Mouse (Mus musculus) hindbrain, embryonic 13.5 days (tissue): Measurements from ENCODE around the gene Ephb1. TPM values are rescaled to one million over a fixed set of nuclear protein-coding genes. Genes with fewer than 3 reads are reported as not detected.

Source experiments
- ATAC-seq: fragments of 200-750 bp; cut with Nextera tagmentation; 2 replicates; pipeline ENCODE4 v1.8.0; 2017; ENCODE audit warnings: moderate TSS enrichment; ENCODE audit not compliant: low FRiP score
- H3K27ac ChIP-seq: fragments of 300-500 bp; sonication (generic); 2 replicates; pipeline ENCODE4 v1.5.1; 2015; ENCODE audit warnings: inconsistent platforms, mild to moderate bottlenecking, moderate library complexity
- H3K27me3 ChIP-seq: fragments of 300-500 bp; sonication (generic); 2 replicates; pipeline ENCODE4 v1.6.1; 2015; ENCODE audit warnings: mild to moderate bottlenecking, inconsistent platforms
- H3K36me3 ChIP-seq: fragments of 300-500 bp; sonication (generic); 2 replicates; pipeline ENCODE4 v1.6.1; 2015; ENCODE audit warnings: mild to moderate bottlenecking, inconsistent platforms
- H3K4me1 ChIP-seq: fragments of 300-500 bp; sonication (generic); replicated peaks from 2 replicates; pipeline ENCODE4 v1.6.1; 2015; ENCODE audit warnings: inconsistent platforms
- H3K4me2 ChIP-seq: fragments of 300-500 bp; sonication (generic); 2 replicates; pipeline ENCODE4 v1.6.1; 2015; ENCODE audit warnings: inconsistent platforms, mild to moderate bottlenecking, moderate library complexity
- H3K4me3 ChIP-seq: fragments of 300-500 bp; sonication (generic); 2 replicates; pipeline ENCODE4 v1.5.1; 2015; ENCODE audit warnings: mild to moderate bottlenecking, inconsistent platforms
- H3K9ac ChIP-seq: fragments of 300-500 bp; sonication (generic); 2 replicates; pipeline ENCODE4 v1.6.1; 2015; ENCODE audit warnings: mild to moderate bottlenecking, inconsistent platforms
- H3K9me3 ChIP-seq: fragments of 300-500 bp; sonication (generic); 2 replicates; pipeline ENCODE4 v1.6.1; 2016; ENCODE audit warnings: inconsistent platforms
- WGBS: fragments of 180-500 bp; shearing (Covaris S2); methylation state at CpG from one replicate; pipeline ENCODE4 v1.1.7; 2015; 5-methylcytosine and 5-hydroxymethylcytosine counted together
- polyA plus RNA-seq: library from polyadenylated mRNA; unstranded; fragments of >200 nt; fragmentation: Nextera tagmentation; extraction: Ambion mirVana; gene quantifications from 2 replicates; pipeline ENCODE4 v1.2.1, GENCODE M21; 2015

The Ephb1 gene
- polyA plus RNA-seq, 1 experiment from 2014 or later, result 45.4 TPM

DNA sequence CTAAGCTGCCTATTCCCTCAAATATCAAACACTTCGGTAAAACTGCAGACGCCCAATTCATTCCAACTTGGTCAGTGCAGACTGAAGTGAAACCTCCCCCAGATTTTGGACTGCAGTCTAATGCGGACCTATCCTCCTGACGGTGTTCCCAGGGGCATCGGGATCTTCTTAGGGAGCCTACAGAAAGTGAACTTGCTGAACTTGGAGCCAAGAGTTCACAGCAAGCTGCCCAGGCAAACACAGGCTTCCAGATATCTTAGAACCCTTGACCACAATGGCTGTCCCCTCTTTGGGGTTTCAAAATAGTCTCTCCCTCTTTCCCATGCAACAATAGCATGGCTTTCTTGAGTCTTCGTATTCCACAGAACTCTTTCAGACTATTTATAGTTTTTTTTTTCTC is 3.8 kb downstream of the Ephb1 start:
- H3K27ac ChIP-seq, result no peak overlapping the region
- ATAC-seq, result no peak
- H3K9me3 ChIP-seq, result no peaks in the 10 kb centered on the region
- peaks cover 57% of the 10 kb centered on the region for H3K27me3 ChIP-seq
- H3K36me3 ChIP-seq, result no peaks in the 10 kb centered on the region
- H3K4me3 ChIP-seq, result peak overlapping the region; percentile 88; the same call in 1 of the 2 replicates
- peaks cover 67% of the 10 kb centered on the region for H3K4me1 ChIP-seq
- 82% methylated on average over 6 of the region's 6 CpGs for WGBS
- peak overlapping the region; percentile 93 for H3K4me2 ChIP-seq
- no peak overlapping the region for H3K9ac ChIP-seq

DNA sequence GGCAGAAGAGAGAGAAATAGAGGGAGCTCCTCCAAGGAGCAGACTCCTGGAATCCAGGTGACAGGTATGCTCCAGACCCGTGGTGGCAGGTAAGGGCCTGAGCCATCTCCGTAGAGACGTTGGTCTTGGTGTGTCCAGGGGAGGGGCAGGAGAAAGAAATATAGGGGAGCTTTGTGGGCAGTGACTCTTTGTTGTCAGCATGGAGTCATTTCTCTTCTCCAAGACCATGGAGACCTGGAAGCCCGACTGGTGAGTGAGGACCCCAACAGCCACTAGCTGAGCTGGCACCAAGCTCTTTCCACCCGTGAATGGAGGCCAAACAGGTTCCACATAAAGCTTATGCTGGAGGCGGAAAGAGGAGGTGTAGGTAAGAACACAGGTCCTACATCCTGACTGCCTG is 4.4 kb downstream of the Ephb1 start:
- H3K4me1 ChIP-seq, result peaks cover 72% of the 10 kb centered on the region
- no peaks in the 10 kb centered on the region for H3K9me3 ChIP-seq
- no peak overlapping the region for H3K27ac ChIP-seq
- WGBS, result 87% methylated on average over 6 of the region's 6 CpGs
- H3K27me3 ChIP-seq, result peaks cover 55% of the 10 kb centered on the region
- H3K4me3 ChIP-seq, result no peak overlapping the region
- 0 out of 2 replicates have a peak overlapping the region, but pooled peaks have one; percentile 3 for H3K4me2 ChIP-seq
- H3K9ac ChIP-seq, result no peak overlapping the region
- ATAC-seq, result no peak
- H3K36me3 ChIP-seq, result no peaks in the 10 kb centered on the region

DNA sequence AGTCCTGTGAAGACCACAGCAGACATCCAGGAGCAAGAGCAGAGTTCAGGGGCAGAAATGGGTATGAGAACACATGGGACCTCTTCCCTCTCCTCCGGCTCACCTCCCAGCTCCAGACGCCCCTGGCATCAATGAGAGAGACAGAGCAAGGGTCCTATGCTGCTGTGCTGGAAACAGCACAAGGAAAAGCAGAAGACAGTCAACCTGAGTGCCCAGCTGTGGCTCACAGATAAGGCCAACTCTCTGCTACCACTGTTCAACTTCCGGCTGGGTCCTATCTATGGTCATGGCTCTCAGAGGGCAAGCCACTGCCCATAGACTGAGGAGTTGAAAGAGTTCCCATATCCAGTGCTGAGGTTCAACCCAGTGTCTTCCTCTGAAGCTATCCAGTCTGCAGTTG is 7.7 kb downstream of the Ephb1 start:
- peaks cover 81% of the 10 kb centered on the region for H3K4me1 ChIP-seq
- H3K27me3 ChIP-seq, result peaks cover 51% of the 10 kb centered on the region
- no peaks in the 10 kb centered on the region for H3K9me3 ChIP-seq
- H3K4me3 ChIP-seq, result no peak overlapping the region
- ATAC-seq, result no peak
- 86% methylated on average over 3 of the region's 3 CpGs for WGBS
- no peak overlapping the region for H3K9ac ChIP-seq
- no peak overlapping the region for H3K27ac ChIP-seq
- 0 out of 2 replicates have a peak, but pooled peaks cover 2% of the 10 kb centered on the region for H3K36me3 ChIP-seq
- no peak overlapping the region for H3K4me2 ChIP-seq

DNA sequence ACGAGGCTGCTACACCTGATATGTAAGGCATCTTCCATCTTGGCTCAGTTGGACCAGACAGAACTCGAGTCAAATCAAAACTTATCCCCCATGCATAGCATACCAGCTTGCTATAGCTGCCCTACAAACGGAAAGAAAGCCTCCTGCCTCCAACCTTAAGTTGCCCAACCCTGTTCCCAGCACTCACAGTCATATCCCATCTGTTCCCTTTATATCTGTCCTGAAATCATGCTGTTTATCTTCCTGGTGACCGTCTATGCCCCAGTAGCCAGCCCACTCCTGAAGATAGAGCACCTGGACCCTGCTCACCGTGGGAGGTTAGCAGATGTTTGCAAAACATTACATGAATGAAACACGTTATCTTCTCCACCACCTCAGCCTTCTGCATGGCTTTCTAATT is 9.0 kb downstream of the Ephb1 start:
- H3K9ac ChIP-seq, result no peak overlapping the region
- 64% methylated on average over 6 of the region's 6 CpGs for WGBS

DNA sequence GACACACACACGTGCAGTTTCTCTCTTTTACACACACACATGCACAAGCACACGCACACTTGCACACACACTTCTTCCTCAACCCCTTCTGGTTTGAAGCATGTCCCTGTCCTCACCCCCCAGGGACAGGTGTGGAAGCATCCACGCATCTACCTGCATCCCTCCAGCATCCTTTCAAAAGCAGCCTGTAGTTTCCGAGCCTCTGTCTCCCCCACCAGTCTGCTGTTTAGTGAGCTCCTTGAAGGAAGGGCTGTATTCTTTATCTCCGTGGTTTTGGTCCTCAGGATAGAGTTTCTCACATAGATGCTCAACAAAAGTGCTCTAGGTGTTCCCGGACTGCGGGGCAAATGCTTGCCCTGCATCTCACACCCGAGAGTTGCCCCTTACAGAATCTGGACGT is 9.4 kb downstream of the Ephb1 start:
- 0 out of 2 replicates have a peak, but pooled peaks cover 6% of the 10 kb centered on the region for H3K36me3 ChIP-seq
- no peak for ATAC-seq
- 81% methylated on average over 9 of the region's 9 CpGs for WGBS
- H3K27me3 ChIP-seq, result peaks cover 37% of the 10 kb centered on the region
- no peaks in the 10 kb centered on the region for H3K9me3 ChIP-seq
- H3K4me1 ChIP-seq, result peaks cover 73% of the 10 kb centered on the region
- no peak overlapping the region for H3K4me2 ChIP-seq
- no peak overlapping the region for H3K27ac ChIP-seq
- H3K9ac ChIP-seq, result no peak overlapping the region
- H3K4me3 ChIP-seq, result no peak overlapping the region

More for the DNA sequence above, 9.0 kb downstream of the Ephb1 start:
- Histone ChIP-seq H3K9me3 (no peaks in the 10 kb centered on the region), H3K4me2 (no peak overlapping the region), H3K4me3 (no peak overlapping the region), H3K27ac (no peak overlapping the region), H3K27me3 (peaks cover 41% of the 10 kb centered on the region), H3K36me3 (0 out of 2 replicates have a peak, but pooled peaks cover 6% of the 10 kb centered on the region), H3K4me1 (peaks cover 77% of the 10 kb centered on the region)
- no peak for ATAC-seq

DNA sequence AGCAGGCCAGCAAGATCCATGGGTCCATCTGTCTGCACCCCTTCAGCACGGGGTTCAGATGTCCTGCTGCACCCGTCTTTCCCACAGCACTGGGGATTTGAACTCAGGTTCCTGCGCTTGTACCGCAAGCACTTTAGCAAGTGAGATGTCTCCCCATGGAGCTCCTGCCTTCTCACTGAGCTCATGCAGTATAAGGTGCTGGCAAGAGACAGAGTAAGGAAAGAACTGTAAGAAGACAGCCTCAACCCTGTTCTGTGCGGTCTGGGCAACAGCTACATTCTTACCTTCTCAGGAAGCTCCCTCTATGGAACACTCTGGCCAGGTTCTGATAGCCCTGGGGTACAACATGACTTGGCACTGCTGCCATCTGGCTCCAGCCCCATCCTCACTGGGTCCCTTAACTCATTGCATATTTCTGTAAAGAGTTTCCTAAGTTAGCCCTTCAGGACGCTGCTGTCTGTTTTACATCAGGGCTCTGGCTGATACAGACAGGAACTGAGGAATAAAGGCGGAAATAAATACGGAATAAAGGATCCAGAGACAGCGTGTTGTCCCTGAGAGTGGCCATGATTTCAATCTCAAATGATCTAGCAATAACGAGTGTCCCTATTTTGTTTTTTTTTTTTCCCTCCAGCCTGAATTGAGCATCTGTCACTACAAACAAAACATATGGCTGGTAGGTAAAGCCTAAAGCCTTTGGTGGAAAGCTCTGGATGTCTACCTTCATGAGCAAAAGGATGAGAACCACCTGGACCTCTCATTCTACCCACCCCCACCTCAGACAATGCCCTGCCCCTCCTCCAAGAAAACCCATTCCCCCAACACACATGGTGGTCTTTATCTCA is 10.2 kb downstream of the Ephb1 start:
- H3K9me3 ChIP-seq, result no peaks in the 10 kb centered on the region
- no peak overlapping the region for H3K9ac ChIP-seq
- H3K36me3 ChIP-seq, result 0 out of 2 replicates have a peak, but pooled peaks cover 6% of the 10 kb centered on the region
- no peak overlapping the region for H3K4me3 ChIP-seq
- ATAC-seq, result no peak
- 84% methylated on average over 10 of the region's 10 CpGs for WGBS
- no peak overlapping the region for H3K27ac ChIP-seq
- H3K27me3 ChIP-seq, result peaks cover 32% of the 10 kb centered on the region; the same call in 1 of the 2 replicates
- no peak overlapping the region for H3K4me2 ChIP-seq
- peaks cover 68% of the 10 kb centered on the region for H3K4me1 ChIP-seq

DNA sequence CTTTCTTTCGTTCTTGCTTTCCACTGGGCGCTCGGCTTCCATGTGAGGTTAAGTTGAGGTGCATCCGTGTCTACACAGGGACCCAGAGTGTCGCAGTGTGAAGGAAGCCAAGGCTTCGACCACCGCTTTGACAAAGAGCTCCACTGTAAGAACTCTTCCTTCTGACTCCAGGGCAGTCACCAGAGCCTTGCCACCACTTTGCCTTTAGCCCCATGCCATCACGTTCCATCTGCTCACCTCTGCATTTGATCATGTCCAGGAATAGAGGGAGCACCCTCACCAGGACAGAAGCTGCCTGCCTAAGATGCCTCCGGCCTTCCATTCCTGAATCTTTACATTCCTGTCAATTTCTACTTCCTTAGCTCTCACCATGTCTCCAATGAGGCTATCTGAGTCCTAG is 11.4 kb downstream of the Ephb1 start:
- Histone ChIP-seq H3K27me3 (peaks cover 22% of the 10 kb centered on the region; the same call in 1 of the 2 replicates), H3K27ac (no peak overlapping the region), H3K9ac (no peak overlapping the region), H3K4me1 (peaks cover 55% of the 10 kb centered on the region), H3K9me3 (no peaks in the 10 kb centered on the region), H3K4me3 (no peak overlapping the region), H3K4me2 (no peak overlapping the region), H3K36me3 (peaks cover 6% of the 10 kb centered on the region; the same call in 1 of the 2 replicates)
- 91% methylated on average over 9 of the region's 9 CpGs for WGBS
- ATAC-seq, result no peak

DNA sequence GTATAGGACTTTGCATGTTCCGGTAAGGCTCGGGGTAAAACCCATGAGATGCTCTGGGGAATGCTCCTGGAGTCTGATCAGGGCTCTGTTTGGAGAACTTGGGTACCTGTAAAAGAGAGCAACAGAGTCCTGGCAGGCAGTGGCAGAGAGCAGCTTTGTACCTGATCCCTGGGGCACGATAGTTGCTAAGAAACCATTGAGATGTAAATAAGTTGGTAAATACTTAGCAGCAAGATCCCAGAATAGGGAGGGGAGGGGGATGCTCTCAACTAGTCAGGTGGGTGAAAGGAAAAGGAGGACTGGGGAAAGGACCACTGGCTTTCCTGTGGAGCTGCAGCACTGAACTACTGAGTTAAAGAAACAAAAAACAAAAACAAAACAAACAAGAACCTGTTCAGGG is 12.5 kb downstream of the Ephb1 start:
- H3K4me2 ChIP-seq, result no peak overlapping the region
- H3K36me3 ChIP-seq, result peaks cover 6% of the 10 kb centered on the region; the same call in 1 of the 2 replicates
- no peak overlapping the region for H3K9ac ChIP-seq
- H3K4me3 ChIP-seq, result no peak overlapping the region
- H3K27me3 ChIP-seq, result 0 out of 2 replicates have a peak, but pooled peaks cover 17% of the 10 kb centered on the region
- no peaks in the 10 kb centered on the region for H3K9me3 ChIP-seq
- peaks cover 50% of the 10 kb centered on the region for H3K4me1 ChIP-seq
- WGBS, result 40% methylated on average over 3 of the region's 3 CpGs
- no peak overlapping the region for H3K27ac ChIP-seq
- ATAC-seq, result no peak

DNA sequence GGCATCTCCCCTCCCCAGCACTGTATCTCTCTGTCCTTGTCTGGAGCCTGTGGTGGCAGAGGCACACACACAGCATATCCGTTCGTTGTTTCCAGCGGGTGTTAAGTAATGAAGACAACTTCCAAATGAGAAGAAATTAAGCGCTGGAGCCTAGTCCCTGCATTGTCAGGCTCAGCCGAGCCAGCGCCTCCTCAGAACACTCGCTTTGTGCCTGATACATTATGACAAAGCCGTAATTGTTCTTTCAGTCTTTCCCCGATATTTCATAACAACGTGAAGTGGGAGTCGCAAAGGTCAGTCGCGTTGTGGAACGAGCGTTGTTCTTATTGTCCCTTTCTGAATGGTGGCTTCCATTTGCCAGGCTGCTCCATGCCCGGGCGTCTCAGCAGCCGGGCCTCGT is 13.7 kb downstream of the Ephb1 start:
- Histone ChIP-seq H3K27ac (no peak overlapping the region), H3K36me3 (peaks cover 6% of the 10 kb centered on the region; the same call in 1 of the 2 replicates), H3K4me3 (no peak overlapping the region), H3K9me3 (no peaks in the 10 kb centered on the region), H3K27me3 (0 out of 2 replicates have a peak, but pooled peaks cover 12% of the 10 kb centered on the region), H3K9ac (no peak overlapping the region), H3K4me2 (no peak overlapping the region), H3K4me1 (peaks cover 43% of the 10 kb centered on the region)
- no peak for ATAC-seq
- 58% methylated on average over 19 of the region's 19 CpGs for WGBS

DNA sequence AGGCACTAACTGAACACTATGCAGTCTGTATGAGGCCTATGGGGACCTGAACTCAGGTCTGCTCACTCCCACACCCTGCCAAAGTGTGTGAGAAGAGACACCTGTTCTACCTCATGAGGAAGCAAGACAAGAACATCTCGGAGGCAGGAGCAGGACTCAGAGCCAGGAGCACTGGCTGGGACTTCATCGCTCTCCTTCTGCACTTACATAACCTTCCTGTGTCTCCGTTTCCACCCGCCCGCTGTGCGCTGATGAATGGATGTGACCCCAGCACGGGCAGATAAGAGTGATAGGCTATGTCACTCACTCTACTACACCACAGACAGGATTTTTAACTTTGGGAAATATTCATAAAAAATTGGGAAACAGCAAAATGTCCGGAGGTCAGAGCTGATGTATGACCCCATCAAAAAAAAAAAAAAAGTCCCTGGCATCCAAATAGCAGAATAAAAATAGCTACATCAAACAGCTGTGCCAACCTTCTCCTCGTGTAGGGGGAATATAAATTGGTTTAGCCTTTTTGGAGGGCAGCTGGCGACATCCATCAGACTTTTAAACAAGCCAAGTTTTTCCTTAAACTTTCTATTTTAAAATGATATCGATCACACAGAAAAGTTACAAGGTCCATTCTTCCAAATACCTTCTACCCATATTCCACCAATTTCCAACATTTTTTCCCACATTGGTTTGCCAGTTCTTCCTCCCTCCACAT is 18.8 kb downstream of the Ephb1 start:
- no peaks in the 10 kb centered on the region; the same call in 1 of the 2 replicates for H3K36me3 ChIP-seq
- no peak overlapping the region for H3K27ac ChIP-seq
- ATAC-seq, result no peak
- no peak overlapping the region for H3K4me3 ChIP-seq
- H3K9ac ChIP-seq, result no peak overlapping the region
- H3K27me3 ChIP-seq, result 0 out of 2 replicates have a peak, but pooled peaks cover 3% of the 10 kb centered on the region
- H3K4me1 ChIP-seq, result peaks cover 7% of the 10 kb centered on the region
- no peak overlapping the region for H3K4me2 ChIP-seq
- H3K9me3 ChIP-seq, result no peaks in the 10 kb centered on the region
- WGBS, result 80% methylated on average over 11 of the region's 11 CpGs

DNA sequence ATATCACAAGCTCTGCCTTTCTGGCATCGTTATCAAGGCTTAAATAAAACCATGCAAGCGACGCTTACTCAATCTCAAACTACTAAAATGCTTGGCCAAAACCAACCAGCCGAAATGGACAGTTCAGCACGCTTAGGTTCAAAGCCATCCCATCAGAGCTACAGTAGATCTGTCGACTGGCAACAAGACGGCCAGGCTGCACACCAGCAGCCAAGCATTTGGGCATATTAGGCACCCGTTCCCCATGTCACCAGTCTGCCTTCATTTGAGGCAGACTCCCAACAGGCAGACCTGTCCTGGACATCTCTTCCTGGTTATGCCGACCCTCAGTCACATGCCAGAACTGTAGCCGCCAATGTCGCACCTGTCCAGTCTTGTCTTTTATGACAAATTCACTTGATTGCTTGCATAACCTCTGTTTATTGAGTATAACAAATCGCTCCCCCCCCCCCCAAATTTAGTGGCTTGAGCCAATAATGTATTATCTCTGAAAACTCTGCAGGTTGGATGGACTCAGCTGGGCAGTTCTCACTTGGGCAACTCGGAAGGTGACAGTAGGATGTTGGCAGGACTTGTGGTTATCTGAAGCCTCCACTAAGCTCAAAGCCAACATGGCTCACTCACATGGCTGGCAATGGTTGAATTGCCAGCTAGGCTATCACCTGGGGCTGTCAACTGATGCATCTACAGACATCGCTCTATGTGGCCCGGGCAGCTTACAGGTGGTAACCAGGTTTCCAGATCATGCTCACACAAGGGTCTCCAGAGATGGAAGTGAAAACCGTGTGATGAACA is 24.0 kb downstream of the Ephb1 start:
- H3K27ac ChIP-seq, result no peak overlapping the region
- H3K27me3 ChIP-seq, result no peaks in the 10 kb centered on the region
- H3K4me3 ChIP-seq, result no peak overlapping the region
- H3K9me3 ChIP-seq, result no peaks in the 10 kb centered on the region
- no peaks in the 10 kb centered on the region for H3K36me3 ChIP-seq
- ATAC-seq, result no peak
- WGBS, result 93% methylated on average over 16 of the region's 16 CpGs
- H3K4me1 ChIP-seq, result peaks cover 10% of the 10 kb centered on the region
- no peak overlapping the region for H3K9ac ChIP-seq
- no peak overlapping the region for H3K4me2 ChIP-seq
